Comparison of ENCODE assay signal across 25 mouse cellular contexts in genomic region chr11:20224196-20224595, GRCm38 (mm10).
"Had no signal": no experiment of that assay in that cellular context is flagged by ENCODE, and none has a peak within 500 bp of the region (broad histone marks: within the 10 kb centered on the region; RNA-seq: fewer than 3 reads in every experiment).

No protein-coding gene starts in this region.

- H3K4me1 ChIP-seq: heart, embryonic 10.5 days; heart, embryonic 15.5 days; hindbrain, embryonic 13.5 days; hindbrain, embryonic 15.5 days; kidney, embryonic 15.5 days; limb, embryonic 13.5 days; limb, embryonic 15.5 days had no signal

- H3K4me2 ChIP-seq: heart, embryonic 12.5 days; heart, embryonic 15.5 days; hindbrain, embryonic 13.5 days; hindbrain, embryonic 15.5 days; kidney, embryonic 15.5 days; limb, embryonic 13.5 days; limb, embryonic 15.5 days; liver, embryonic 12.5 days had no signal

- H3K27me3 ChIP-seq: heart, embryonic 12.5 days; heart, embryonic 15.5 days; hindbrain, embryonic 13.5 days; hindbrain, embryonic 15.5 days; kidney, embryonic 15.5 days; limb, embryonic 13.5 days; limb, embryonic 15.5 days; liver, embryonic 12.5 days had no signal

- ATAC-seq: hindbrain, postnatal 0 days; intestine, embryonic 16.5 days; liver, embryonic 12.5 days had no signal

- H3K4me3 ChIP-seq: heart, embryonic 10.5 days; heart, embryonic 12.5 days; heart, embryonic 15.5 days; hindbrain, embryonic 13.5 days; hindbrain, embryonic 15.5 days; kidney, embryonic 15.5 days; limb, embryonic 13.5 days; limb, embryonic 15.5 days; liver, embryonic 12.5 days had no signal

- H3K9ac ChIP-seq: heart, embryonic 12.5 days; heart, embryonic 15.5 days; hindbrain, embryonic 13.5 days; hindbrain, embryonic 15.5 days; kidney, embryonic 15.5 days; limb, embryonic 13.5 days; limb, embryonic 15.5 days; liver, embryonic 12.5 days; liver, embryonic 14.5 days had no signal

- H3K27ac ChIP-seq: heart, embryonic 10.5 days; heart, embryonic 15.5 days; hindbrain, embryonic 13.5 days; hindbrain, embryonic 15.5 days; hindbrain, postnatal 0 days; kidney, embryonic 15.5 days; kidney, postnatal 0 days; limb, embryonic 13.5 days; limb, embryonic 15.5 days; liver, embryonic 12.5 days; liver, embryonic 14.5 days had no signal

- DNase-seq: gastrocnemius, postnatal 14 days; gastrocnemius, postnatal 36 days; heart, adult 18-20 months; heart, postnatal 14 days; heart, postnatal 36 days; kidney, adult 18-20 months; kidney, adult 9 months; kidney, postnatal 14 days; kidney, postnatal 36 days; layer of hippocampus, adult 9-11 months; layer of hippocampus, postnatal 36 days; left cerebral cortex, postnatal 4 days had no signal

- H3K9me3 ChIP-seq: heart, embryonic 10.5 days; heart, embryonic 12.5 days; heart, embryonic 15.5 days; hindbrain, embryonic 13.5 days; hindbrain, embryonic 15.5 days; kidney, embryonic 15.5 days; limb, embryonic 13.5 days; limb, embryonic 15.5 days; liver, embryonic 12.5 days had no signal
